11 mouse cellular contexts compared by ENCODE assay signal in the genomic region with DNA sequence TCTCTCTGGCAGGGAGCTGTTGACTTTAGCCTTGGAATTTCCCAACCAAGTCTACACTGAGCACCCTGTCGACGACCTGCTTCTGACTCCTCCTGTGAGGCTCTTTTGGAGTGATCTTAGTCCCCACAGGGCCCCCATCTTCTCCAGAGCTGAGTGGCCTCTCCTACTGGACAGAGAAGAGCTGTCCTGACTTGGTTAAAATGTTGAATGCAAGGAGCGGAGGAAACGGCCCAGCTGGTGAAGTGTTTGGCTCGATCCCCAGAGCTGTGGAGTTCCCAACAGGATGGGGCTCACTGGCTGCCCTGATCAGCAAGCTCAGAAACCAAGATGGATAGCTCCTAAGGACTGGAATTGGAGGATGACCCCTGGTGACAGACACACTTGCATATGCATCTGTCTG. TPM values are rescaled to one million over a fixed set of nuclear protein-coding genes. Genes with fewer than 3 reads are reported as not detected.
DNase-seq lines count a peak whose midpoint lies in the region; ATAC-seq and TF ChIP-seq lines count a peak whose summit lies in the region.
"Had no signal": no experiment of that assay in that cellular context is flagged by ENCODE, and none has a peak within 500 bp of the region (broad histone marks: within the 10 kb centered on the region; RNA-seq: fewer than 3 reads in every experiment).

No protein-coding gene starts in this region.

- H3K27ac ChIP-seq in heart, embryonic 13.5 days (replicated peaks) = peak overlapping the region; percentile 54
- no peak overlapping the region for H3K27ac ChIP-seq in midbrain, postnatal 0 days (ENCODE audit: low read depth, low read length)
- no peak overlapping the region for H3K27ac ChIP-seq in midbrain, embryonic 11.5 days (ENCODE audit: low read depth, low read length)
- H3K27ac ChIP-seq in kidney, embryonic 16.5 days (ENCODE audit: low read length) = peak overlapping the region; percentile 64; the same call in 1 of the 2 replicates
- peak overlapping the region; percentile 80 for H3K27ac ChIP-seq in stomach, embryonic 16.5 days (ENCODE audit: low read length)
- H3K27ac ChIP-seq in layer of hippocampus, adult 2 months = no peak overlapping the region
- H3K27ac ChIP-seq: macrophage had no signal

- peaks cover 25% of the 10 kb centered on the region for H3K36me3 ChIP-seq in heart, embryonic 13.5 days
- H3K36me3 ChIP-seq in midbrain, postnatal 0 days (ENCODE audit: insufficient read depth, low read length) = peaks cover 19% of the 10 kb centered on the region
- peaks cover 12% of the 10 kb centered on the region for H3K36me3 ChIP-seq in midbrain, embryonic 11.5 days (ENCODE audit: control insufficient read depth, insufficient read depth, low read length)
- peaks cover 21% of the 10 kb centered on the region for H3K36me3 ChIP-seq in kidney, embryonic 16.5 days (ENCODE audit: insufficient read depth, low read length)
- peaks cover 12% of the 10 kb centered on the region for H3K36me3 ChIP-seq in stomach, embryonic 16.5 days (ENCODE audit: control insufficient read depth, insufficient read depth, low read length)

- no peak for TF ChIP-seq CTCF in midbrain, postnatal 0 days (IDR thresholded peaks at IDR 0.05)
- TF ChIP-seq CTCF in layer of hippocampus, adult 2 months (conservative IDR thresholded peaks at IDR 0.05) = no peak

- 29% methylated on average over 5 of the region's 5 CpGs for WGBS in heart, embryonic 13.5 days
- 60% methylated on average over 5 of the region's 5 CpGs for WGBS in midbrain, postnatal 0 days
- WGBS in midbrain, embryonic 11.5 days = 78% methylated on average over 5 of the region's 5 CpGs
- WGBS in kidney, embryonic 16.5 days = 50% methylated on average over 5 of the region's 5 CpGs
- WGBS in stomach, embryonic 16.5 days = 29% methylated on average over 5 of the region's 5 CpGs

- H3K4me3 ChIP-seq in heart, embryonic 13.5 days = no peak overlapping the region
- H3K4me3 ChIP-seq in midbrain, postnatal 0 days (ENCODE audit: low read depth, low read length) = no peak overlapping the region
- H3K4me3 ChIP-seq in midbrain, embryonic 11.5 days (ENCODE audit: low read depth, low read length) = no peak overlapping the region
- H3K4me3 ChIP-seq in kidney, embryonic 16.5 days (ENCODE audit: low read length) = no peak overlapping the region
- H3K4me3 ChIP-seq in stomach, embryonic 16.5 days (replicated peaks; ENCODE audit: low read length) = no peak overlapping the region
- no peak overlapping the region for H3K4me3 ChIP-seq in layer of hippocampus, adult 2 months

- H3K4me1 ChIP-seq in heart, embryonic 13.5 days = peaks cover 21% of the 10 kb centered on the region
- H3K4me1 ChIP-seq in midbrain, postnatal 0 days (ENCODE audit: insufficient read depth, low read length) = no peaks in the 10 kb centered on the region
- peaks cover 6% of the 10 kb centered on the region for H3K4me1 ChIP-seq in midbrain, embryonic 11.5 days (ENCODE audit: control insufficient read depth, insufficient read depth, low read length)
- H3K4me1 ChIP-seq in kidney, embryonic 16.5 days (ENCODE audit: insufficient read depth, low read length) = peaks cover 17% of the 10 kb centered on the region
- peaks cover 12% of the 10 kb centered on the region; the same call in 1 of the 2 replicates for H3K4me1 ChIP-seq in stomach, embryonic 16.5 days (ENCODE audit: control insufficient read depth, insufficient read depth, low read length)

- ATAC-seq in heart, embryonic 13.5 days (ENCODE audit: extremely low read depth, insufficient number of reproducible peaks, low FRiP score, low TSS enrichment) = no peak
- no peak for ATAC-seq in midbrain, postnatal 0 days (ENCODE audit: low FRiP score)
- ATAC-seq in midbrain, embryonic 11.5 days (ENCODE audit: low FRiP score) = no peak
- 0 out of 2 replicates have a peak, but pooled peaks have one; percentile 22 for ATAC-seq in kidney, embryonic 16.5 days (ENCODE audit: low FRiP score, low TSS enrichment)
- ATAC-seq in stomach, embryonic 16.5 days (ENCODE audit: insufficient read depth, low FRiP score) = peak; percentile 42; the same call in 1 of the 2 replicates

- no peak overlapping the region for H3K9ac ChIP-seq in heart, embryonic 13.5 days
- no peak overlapping the region for H3K9ac ChIP-seq in midbrain, postnatal 0 days (replicated peaks; ENCODE audit: low read length, poor library complexity, severe bottlenecking)
- no peak overlapping the region for H3K9ac ChIP-seq in midbrain, embryonic 11.5 days (ENCODE audit: low read length)
- no peak overlapping the region for H3K9ac ChIP-seq in kidney, embryonic 16.5 days (replicated peaks; ENCODE audit: low read length)
- H3K9ac ChIP-seq in stomach, embryonic 16.5 days (ENCODE audit: low read length) = no peak overlapping the region

- no peaks in the 10 kb centered on the region for H3K9me3 ChIP-seq in heart, embryonic 13.5 days
- no peaks in the 10 kb centered on the region for H3K9me3 ChIP-seq in midbrain, postnatal 0 days (ENCODE audit: low read length)
- H3K9me3 ChIP-seq in midbrain, embryonic 11.5 days (ENCODE audit: control insufficient read depth, low read length) = no peaks in the 10 kb centered on the region
- no peaks in the 10 kb centered on the region for H3K9me3 ChIP-seq in kidney, embryonic 16.5 days (ENCODE audit: low read length)
- H3K9me3 ChIP-seq in stomach, embryonic 16.5 days (replicated peaks; ENCODE audit: control insufficient read depth, low read length) = no peaks in the 10 kb centered on the region

- DNase-seq in heart, adult 8-10 months (ENCODE audit: low spot score) = no peak
- peak; percentile 59 for DNase-seq in midbrain, postnatal 0 days (ENCODE audit: low spot score)
- DNase-seq in midbrain, embryonic 11.5 days (ENCODE audit: low spot score, missing footprints) = no peak
- no peak for DNase-seq in layer of hippocampus, adult 2 months (ENCODE audit: low spot score in 2 of 2)
- no peak for DNase-seq in layer of hippocampus, postnatal 36 days
- DNase-seq: cerebellum, adult 11-12 months; spleen, adult 18-20 months had no signal

- no peak overlapping the region for H3K4me2 ChIP-seq in heart, embryonic 13.5 days
- H3K4me2 ChIP-seq in midbrain, postnatal 0 days (ENCODE audit: low read depth, low read length, poor library complexity, severe bottlenecking) = no peak overlapping the region
- H3K4me2 ChIP-seq in midbrain, embryonic 11.5 days = no peak overlapping the region
- H3K4me2 ChIP-seq in kidney, embryonic 16.5 days (replicated peaks; ENCODE audit: low read depth, low read length) = no peak overlapping the region
- H3K4me2 ChIP-seq in stomach, embryonic 16.5 days (ENCODE audit: low read depth, low read length) = no peak overlapping the region

- H3K27me3 ChIP-seq in heart, embryonic 13.5 days (replicated peaks) = no peaks in the 10 kb centered on the region
- H3K27me3 ChIP-seq in midbrain, postnatal 0 days (ENCODE audit: insufficient read depth, low read length) = no peaks in the 10 kb centered on the region
- H3K27me3 ChIP-seq in midbrain, embryonic 11.5 days (ENCODE audit: control insufficient read depth, insufficient read depth, low read length) = no peaks in the 10 kb centered on the region
- no peaks in the 10 kb centered on the region for H3K27me3 ChIP-seq in kidney, embryonic 16.5 days (ENCODE audit: insufficient read depth, low read length)
- no peaks in the 10 kb centered on the region for H3K27me3 ChIP-seq in stomach, embryonic 16.5 days (ENCODE audit: control insufficient read depth, insufficient read depth, low read length)

RNA-seq across cellular contexts. Expression of gene Fscn1, which starts 16.4 kb away (rescaled TPM):
- polyA plus RNA-seq in heart, embryonic 13.5 days (2015; fragmentation: Nextera tagmentation; extraction: Ambion mirVana) = 135 and 155 TPM in 2 replicates
- 10 to 100 TPM in 3 of 4 experiments, 1 to 10 TPM in 1; 9.9 to 28.6 (median 23.6) TPM for total RNA-seq in heart, adult 8-10 months (2022)
- total RNA-seq in midbrain, postnatal 0 days (2014; rRNA removed) = 536 and 616 TPM in 2 replicates
- polyA plus RNA-seq in midbrain, postnatal 0 days (2015; fragmentation: Nextera tagmentation; extraction: Ambion mirVana) = 485 and 504 TPM in 2 replicates
- polyA plus RNA-seq in midbrain, embryonic 11.5 days (2014; fragmentation: Nextera tagmentation; extraction: Ambion mirVana) = 566 and 605 TPM in 2 replicates
- polyA plus RNA-seq in kidney, embryonic 16.5 days (2015; fragmentation: Nextera tagmentation; extraction: Ambion mirVana) = 302 and 349 TPM in 2 replicates
- polyA plus RNA-seq in stomach, embryonic 16.5 days (2015; fragmentation: Nextera tagmentation; extraction: Ambion mirVana) = 161 and 176 TPM in 2 replicates
- 100 to 1,000 TPM; 172 to 173 TPM for total RNA-seq in layer of hippocampus, adult 2 months (2021)
- 100 to 1,000 TPM; 185 to 194 TPM for total RNA-seq in layer of hippocampus, postnatal 36 days (2021)

Comparison
In these comparisons a context has a peak if more than half of its experiments do, and no peak if none do; other contexts are left out.
1. ATAC-seq: peak in kidney, embryonic 16.5 days (single experiment) and stomach, embryonic 16.5 days (single experiment); none in heart, embryonic 13.5 days (single experiment), midbrain, postnatal 0 days (single experiment) and midbrain, embryonic 11.5 days (single experiment).
2. H3K27ac ChIP-seq: peak in heart, embryonic 13.5 days (single experiment), kidney, embryonic 16.5 days (single experiment) and stomach, embryonic 16.5 days (single experiment); none in midbrain, postnatal 0 days (single experiment), midbrain, embryonic 11.5 days (single experiment) and layer of hippocampus, adult 2 months (single experiment).